Comparison of ENCODE assay signal across 25 mouse cellular contexts in the genomic region with DNA sequence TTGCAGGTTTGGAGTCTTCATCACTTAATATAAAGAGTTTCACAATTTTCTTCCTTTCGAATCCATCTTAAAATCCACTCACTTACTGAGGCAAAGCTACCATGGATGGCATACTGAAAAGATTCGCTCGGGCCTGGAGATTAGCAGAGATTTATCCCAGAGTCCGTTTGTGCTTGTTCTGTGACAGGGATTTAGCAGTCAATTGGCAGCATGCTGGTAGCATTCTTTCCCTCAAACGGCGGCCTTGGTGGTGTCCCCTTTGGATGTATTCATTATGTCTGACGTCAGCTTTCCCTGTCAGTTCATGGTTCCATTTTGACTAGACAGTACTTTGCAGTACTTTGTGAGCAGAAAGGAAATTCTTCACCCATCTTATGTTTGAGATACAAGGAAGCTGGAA.
DNase-seq lines count a peak whose midpoint lies in the region; ATAC-seq lines count a peak whose summit lies in the region.
"Had no signal": no experiment of that assay in that cellular context is flagged by ENCODE, and none has a peak within 500 bp of the region (broad histone marks: within the 10 kb centered on the region; RNA-seq: fewer than 3 reads in every experiment).

No protein-coding gene starts in this region.

- H3K27ac ChIP-seq in liver, embryonic 11.5 days (ENCODE audit: low read depth, low read length) = no peak overlapping the region
- H3K27ac ChIP-seq: forebrain, embryonic 10.5 days; forebrain, embryonic 13.5 days; heart, adult 2 months; heart, embryonic 10.5 days; heart, embryonic 13.5 days; hindbrain, embryonic 14.5 days; hindbrain, postnatal 0 days had no signal

- H3K9me3 ChIP-seq in liver, embryonic 11.5 days (ENCODE audit: control insufficient read depth, low read length) = no peaks in the 10 kb centered on the region
- H3K9me3 ChIP-seq: forebrain, embryonic 10.5 days; forebrain, embryonic 13.5 days; heart, embryonic 10.5 days; heart, embryonic 13.5 days had no signal

- H3K36me3 ChIP-seq in liver, embryonic 11.5 days (ENCODE audit: control insufficient read depth, insufficient read depth, low read length) = no peaks in the 10 kb centered on the region
- H3K36me3 ChIP-seq: forebrain, embryonic 10.5 days; heart, embryonic 10.5 days; heart, embryonic 13.5 days had no signal

- H3K27me3 ChIP-seq in liver, embryonic 11.5 days (replicated peaks; ENCODE audit: control insufficient read depth, insufficient read depth, low read length) = no peaks in the 10 kb centered on the region
- H3K27me3 ChIP-seq: forebrain, embryonic 13.5 days; heart, embryonic 13.5 days had no signal

- no peak overlapping the region for H3K9ac ChIP-seq in liver, embryonic 11.5 days (ENCODE audit: low read depth, low read length)
- H3K9ac ChIP-seq: forebrain, embryonic 13.5 days; heart, embryonic 13.5 days; hindbrain, embryonic 14.5 days had no signal

- 79% methylated on average over 7 of the region's 7 CpGs for WGBS in liver, embryonic 11.5 days

- no peak overlapping the region for H3K4me3 ChIP-seq in liver, embryonic 11.5 days (ENCODE audit: low read depth, low read length)
- H3K4me3 ChIP-seq: forebrain, embryonic 10.5 days; forebrain, embryonic 13.5 days; heart, adult 2 months; heart, embryonic 10.5 days; heart, embryonic 13.5 days had no signal

- peak; percentile 50 to 73 for DNase-seq in adrenal gland, adult (ENCODE audit: inconsistent age in 2 of 2, low spot score in 1 of 2)
- DNase-seq in adrenal gland, postnatal 25 days = no peak
- DNase-seq in heart, adult 11 months = peak; percentile 70
- no peak for DNase-seq in heart, adult 18-20 months
- DNase-seq in retina, adult 2 months (ENCODE audit: low read depth, low spot score) = peak; percentile 11
- no peak for DNase-seq in retina, embryonic 14.5 days (ENCODE audit: low spot score)
- peak; percentile 4 for DNase-seq in retina, postnatal 1 day
- no peak for DNase-seq in liver, embryonic 11.5 days (ENCODE audit: low spot score)
- DNase-seq: cerebellum, adult 18-20 months; cerebellum, adult 9-10 months; cerebellum, postnatal 14 days; gastrocnemius, postnatal 14 days; heart, adult 2 months; heart, postnatal 14 days; heart, postnatal 4 days had no signal

- H3K4me2 ChIP-seq in liver, embryonic 11.5 days = no peak overlapping the region
- H3K4me2 ChIP-seq: forebrain, embryonic 13.5 days; heart, embryonic 13.5 days; hindbrain, embryonic 14.5 days had no signal

- no peaks in the 10 kb centered on the region for H3K4me1 ChIP-seq in liver, embryonic 11.5 days (replicated peaks; ENCODE audit: control insufficient read depth, insufficient read depth, low read length)
- H3K4me1 ChIP-seq: forebrain, embryonic 13.5 days; heart, embryonic 10.5 days; heart, embryonic 13.5 days had no signal

- ATAC-seq in liver, embryonic 11.5 days (replicated peaks; ENCODE audit: low FRiP score) = no peak
- ATAC-seq: activated CD4-positive, CD25-positive, alpha-beta regulatory T cell, adult 4 months; forebrain, embryonic 13.5 days; forebrain, embryonic 16.5 days; hindbrain, postnatal 0 days; inflammation-experienced regulatory T-cells, adult 6 months; intestine, embryonic 16.5 days had no signal

Comparison
In these comparisons a context has a peak if more than half of its experiments do, and no peak if none do; other contexts are left out.
1. DNase-seq: peak in adrenal gland, adult (2 of 2), heart, adult 11 months (single experiment), retina, adult 2 months (single experiment) and retina, postnatal 1 day (single experiment); none in adrenal gland, postnatal 25 days (single experiment), heart, adult 18-20 months (0 of 2), retina, embryonic 14.5 days (single experiment) and liver, embryonic 11.5 days (single experiment).